Mouse (Mus musculus): Measurements from ENCODE around the gene Nckap5. TPM values are rescaled to one million over a fixed set of nuclear protein-coding genes. Genes with fewer than 3 reads are reported as not detected.

Nckap5 gene
- total RNA-seq, 1 experiment: 0.18 TPM

DNA sequence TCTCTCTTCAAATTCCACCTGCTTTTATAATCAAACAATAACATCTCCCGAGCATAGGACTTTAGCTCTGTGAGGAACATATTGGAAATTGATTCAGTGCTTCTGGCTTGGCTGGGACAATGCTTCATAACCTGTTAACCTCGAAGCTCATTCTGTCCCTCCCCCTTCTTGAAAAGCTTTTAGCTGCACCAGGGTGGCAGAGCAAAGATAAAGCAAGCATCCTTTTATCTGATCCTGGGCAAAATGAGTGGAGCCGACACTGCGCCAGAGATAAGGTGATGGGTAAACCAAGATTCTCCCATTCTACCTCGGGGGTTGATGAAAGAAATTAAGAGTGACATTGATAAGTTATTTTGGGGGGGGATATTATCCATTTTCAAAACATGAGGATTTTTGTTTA, 824.9 kb downstream of the Nckap5 start:
- H3K9me3 ChIP-seq (ENCODE audit: control insufficient read depth, insufficient read depth, low read depth, low read length): no peaks in the 10 kb centered on the region
- in situ Hi-C loops (cut with MboI; ENCODE audit: low sequenced_read_pairs in 2 of 2, unreplicated experiment in 2 of 2): no loop called here
- no peaks in the 10 kb centered on the region for H3K4me1 ChIP-seq (ENCODE audit: control insufficient read depth in 2 of 2, insufficient read depth in 2 of 2, low read length in 2 of 2, poor library complexity in 1 of 2)
- no peak overlapping the region for H3K4me3 ChIP-seq (ENCODE audit: insufficient read depth in 1 of 2, low read depth in 1 of 2, low read length in 2 of 2, poor library complexity in 1 of 2, severe bottlenecking in 1 of 2)
- no peak overlapping the region for H3K9ac ChIP-seq (ENCODE audit: insufficient read depth, low read depth, low read length, poor library complexity, severe bottlenecking)
- H3K36me3 ChIP-seq (ENCODE audit: control insufficient read depth, insufficient read depth, low read length, poor library complexity, severe bottlenecking): no peaks in the 10 kb centered on the region
- no peak overlapping the region for H3K27ac ChIP-seq (ENCODE audit: insufficient read depth, low read depth, low read length, poor library complexity, severe bottlenecking)
- TF ChIP-seq CHD2 (IDR thresholded peaks at IDR 0.05; ENCODE audit: low read depth, low read length) (no peak), MAFK (IDR thresholded peaks at IDR 0.05; ENCODE audit: insufficient read depth, low read depth, low read length) (no peak), HCFC1 (IDR thresholded peaks at IDR 0.05; ENCODE audit: borderline replicate concordance, insufficient read depth, low read length) (no peak), ZC3H11A (IDR thresholded peaks at IDR 0.05; ENCODE audit: borderline replicate concordance, low read depth, low read length) (no peak), ZNF384 (IDR thresholded peaks at IDR 0.05; ENCODE audit: low read depth, low read length) (no peak)
- DNase-seq (ENCODE audit: low read depth, low spot score): no peak

DNA sequence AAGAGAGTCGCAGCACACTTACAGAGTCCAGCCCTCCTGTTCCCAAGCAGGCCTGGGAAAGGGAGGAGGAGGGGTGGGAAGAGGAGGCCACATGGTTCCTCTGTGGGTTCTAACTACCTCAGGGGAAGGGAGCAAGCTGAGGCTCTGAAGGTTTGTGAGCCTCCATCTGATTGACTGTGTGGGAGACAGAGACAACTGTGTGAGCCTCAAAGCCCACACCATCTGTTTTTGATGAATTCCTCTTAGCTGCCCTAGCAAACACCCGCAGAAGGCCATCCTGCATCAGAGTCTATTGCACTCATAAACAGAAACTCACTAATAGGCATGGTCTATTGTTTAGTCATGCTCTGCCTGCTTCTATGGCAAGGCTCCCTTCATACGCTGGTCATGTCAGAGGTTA, 834.1 kb downstream of the Nckap5 start:
- in situ Hi-C loops (cut with MboI; ENCODE audit: low sequenced_read_pairs in 2 of 2, unreplicated experiment in 2 of 2): no loop called here
- Histone ChIP-seq H3K9me3 (ENCODE audit: control insufficient read depth, insufficient read depth, low read depth, low read length) (no peaks in the 10 kb centered on the region), H3K4me3 (ENCODE audit: insufficient read depth in 1 of 2, low read depth in 1 of 2, low read length in 2 of 2, poor library complexity in 1 of 2, severe bottlenecking in 1 of 2) (no peak overlapping the region), H3K9ac (ENCODE audit: insufficient read depth, low read depth, low read length, poor library complexity, severe bottlenecking) (no peak overlapping the region), H3K36me3 (ENCODE audit: control insufficient read depth, insufficient read depth, low read length, poor library complexity, severe bottlenecking) (no peaks in the 10 kb centered on the region), H3K27ac (ENCODE audit: insufficient read depth, low read depth, low read length, poor library complexity, severe bottlenecking) (no peak overlapping the region), H3K4me1 (ENCODE audit: control insufficient read depth in 2 of 2, insufficient read depth in 2 of 2, low read length in 2 of 2, poor library complexity in 1 of 2) (no peaks in the 10 kb centered on the region)
- TF ChIP-seq CHD2 (IDR thresholded peaks at IDR 0.05; ENCODE audit: low read depth, low read length) (no peak), ZC3H11A (IDR thresholded peaks at IDR 0.05; ENCODE audit: borderline replicate concordance, low read depth, low read length) (no peak), ZNF384 (IDR thresholded peaks at IDR 0.05; ENCODE audit: low read depth, low read length) (no peak), MAFK (IDR thresholded peaks at IDR 0.05; ENCODE audit: insufficient read depth, low read depth, low read length) (no peak), HCFC1 (IDR thresholded peaks at IDR 0.05; ENCODE audit: borderline replicate concordance, insufficient read depth, low read length) (no peak)
- DNase-seq (ENCODE audit: low read depth, low spot score): no peak

DNA sequence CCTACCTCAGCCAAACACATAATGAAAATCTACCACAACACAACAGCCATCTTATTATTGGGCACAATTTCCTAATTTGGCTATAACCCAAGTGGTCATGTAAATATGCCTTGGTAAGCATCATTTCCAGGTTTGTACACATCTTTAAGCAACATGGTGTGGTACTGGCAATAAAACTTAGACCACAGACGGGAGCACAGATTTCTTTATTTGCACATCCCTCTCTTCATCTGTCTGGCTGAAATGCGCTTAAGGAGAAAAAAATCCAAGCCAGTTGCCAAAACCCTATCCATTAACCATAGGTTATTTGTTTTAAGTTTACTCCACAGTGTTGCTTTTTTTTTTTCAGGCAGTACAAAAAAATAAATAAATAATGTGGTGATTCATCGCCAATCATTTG, 842.8 kb downstream of the Nckap5 start:
- in situ Hi-C loops (cut with MboI; ENCODE audit: low sequenced_read_pairs in 2 of 2, unreplicated experiment in 2 of 2): no loop called here

DNA sequence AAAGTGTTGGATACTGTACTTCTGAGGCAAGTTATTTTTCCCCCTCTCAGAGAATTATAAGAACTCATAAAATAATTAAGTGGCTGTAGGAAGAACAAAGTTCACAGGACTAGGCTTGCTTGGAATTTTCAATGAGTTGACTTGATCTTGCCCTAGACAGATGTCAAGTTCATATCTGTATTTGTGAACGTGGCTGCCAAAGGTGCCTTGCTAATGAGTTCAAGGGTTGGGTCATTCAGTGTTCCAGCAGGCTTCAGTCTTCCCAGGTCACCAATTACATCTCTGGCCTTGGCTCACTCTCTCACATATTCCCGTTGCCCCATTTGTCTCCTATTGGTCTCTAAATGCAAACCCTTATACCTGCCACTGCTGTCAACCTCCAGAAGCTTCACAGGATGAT, 846.0 kb downstream of the Nckap5 start:
- TF ChIP-seq ZNF384 (IDR thresholded peaks at IDR 0.05; ENCODE audit: low read depth, low read length) (no peak), ZC3H11A (IDR thresholded peaks at IDR 0.05; ENCODE audit: borderline replicate concordance, low read depth, low read length) (no peak), MAFK (IDR thresholded peaks at IDR 0.05; ENCODE audit: insufficient read depth, low read depth, low read length) (no peak), HCFC1 (IDR thresholded peaks at IDR 0.05; ENCODE audit: borderline replicate concordance, insufficient read depth, low read length) (no peak), CHD2 (IDR thresholded peaks at IDR 0.05; ENCODE audit: low read depth, low read length) (no peak)
- H3K4me3 ChIP-seq (ENCODE audit: insufficient read depth in 1 of 2, low read depth in 1 of 2, low read length in 2 of 2, poor library complexity in 1 of 2, severe bottlenecking in 1 of 2): no peak overlapping the region
- no peaks in the 10 kb centered on the region for H3K4me1 ChIP-seq (ENCODE audit: control insufficient read depth in 2 of 2, insufficient read depth in 2 of 2, low read length in 2 of 2, poor library complexity in 1 of 2)
- no peak overlapping the region for H3K27ac ChIP-seq (ENCODE audit: insufficient read depth, low read depth, low read length, poor library complexity, severe bottlenecking)
- H3K36me3 ChIP-seq (ENCODE audit: control insufficient read depth, insufficient read depth, low read length, poor library complexity, severe bottlenecking): no peaks in the 10 kb centered on the region
- no peak for DNase-seq (ENCODE audit: low read depth, low spot score)
- H3K9me3 ChIP-seq (ENCODE audit: control insufficient read depth, insufficient read depth, low read depth, low read length): no peaks in the 10 kb centered on the region
- in situ Hi-C loops (cut with MboI; ENCODE audit: low sequenced_read_pairs in 2 of 2, unreplicated experiment in 2 of 2): no loop called here
- no peak overlapping the region for H3K9ac ChIP-seq (ENCODE audit: insufficient read depth, low read depth, low read length, poor library complexity, severe bottlenecking)

More for the DNA sequence above, 842.8 kb downstream of the Nckap5 start:
- no peak for DNase-seq (ENCODE audit: low read depth, low spot score)
- Histone ChIP-seq H3K36me3 (ENCODE audit: control insufficient read depth, insufficient read depth, low read length, poor library complexity, severe bottlenecking) (no peaks in the 10 kb centered on the region), H3K27ac (ENCODE audit: insufficient read depth, low read depth, low read length, poor library complexity, severe bottlenecking) (no peak overlapping the region), H3K9me3 (ENCODE audit: control insufficient read depth, insufficient read depth, low read depth, low read length) (no peaks in the 10 kb centered on the region), H3K4me1 (ENCODE audit: control insufficient read depth in 2 of 2, insufficient read depth in 2 of 2, low read length in 2 of 2, poor library complexity in 1 of 2) (no peaks in the 10 kb centered on the region), H3K9ac (ENCODE audit: insufficient read depth, low read depth, low read length, poor library complexity, severe bottlenecking) (no peak overlapping the region), H3K4me3 (ENCODE audit: insufficient read depth in 1 of 2, low read depth in 1 of 2, low read length in 2 of 2, poor library complexity in 1 of 2, severe bottlenecking in 1 of 2) (no peak overlapping the region)
- TF ChIP-seq HCFC1 (IDR thresholded peaks at IDR 0.05; ENCODE audit: borderline replicate concordance, insufficient read depth, low read length) (no peak), CHD2 (IDR thresholded peaks at IDR 0.05; ENCODE audit: low read depth, low read length) (no peak), ZC3H11A (IDR thresholded peaks at IDR 0.05; ENCODE audit: borderline replicate concordance, low read depth, low read length) (no peak), ZNF384 (IDR thresholded peaks at IDR 0.05; ENCODE audit: low read depth, low read length) (no peak), MAFK (IDR thresholded peaks at IDR 0.05; ENCODE audit: insufficient read depth, low read depth, low read length) (no peak)

DNA sequence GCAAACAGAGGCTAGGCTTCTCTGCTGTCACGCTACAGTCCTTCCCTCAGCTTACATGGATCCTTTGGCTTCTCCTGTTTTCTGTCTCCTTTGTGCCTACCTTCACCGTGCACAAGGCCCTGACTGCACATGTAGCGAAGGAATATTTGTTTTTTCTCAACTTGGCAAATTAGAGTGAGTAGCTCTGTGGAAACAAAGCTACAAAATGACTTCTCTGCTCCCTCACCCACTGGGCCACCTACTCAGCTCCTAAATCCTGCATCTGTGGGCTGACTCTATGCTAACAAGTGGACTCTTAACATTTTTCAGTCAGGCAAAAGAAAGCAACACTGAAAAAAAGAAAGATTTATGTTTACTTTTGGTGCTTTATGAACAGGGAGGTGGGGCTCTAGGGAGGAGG, 856.0 kb downstream of the Nckap5 start:
- Histone ChIP-seq H3K4me1 (ENCODE audit: control insufficient read depth in 2 of 2, insufficient read depth in 2 of 2, low read length in 2 of 2, poor library complexity in 1 of 2) (no peaks in the 10 kb centered on the region), H3K27ac (ENCODE audit: insufficient read depth, low read depth, low read length, poor library complexity, severe bottlenecking) (no peak overlapping the region), H3K4me3 (ENCODE audit: insufficient read depth in 1 of 2, low read depth in 1 of 2, low read length in 2 of 2, poor library complexity in 1 of 2, severe bottlenecking in 1 of 2) (no peak overlapping the region), H3K36me3 (ENCODE audit: control insufficient read depth, insufficient read depth, low read length, poor library complexity, severe bottlenecking) (no peaks in the 10 kb centered on the region), H3K9me3 (ENCODE audit: control insufficient read depth, insufficient read depth, low read depth, low read length) (no peaks in the 10 kb centered on the region), H3K9ac (ENCODE audit: insufficient read depth, low read depth, low read length, poor library complexity, severe bottlenecking) (no peak overlapping the region)
- TF ChIP-seq MAFK (IDR thresholded peaks at IDR 0.05; ENCODE audit: insufficient read depth, low read depth, low read length) (no peak), ZNF384 (IDR thresholded peaks at IDR 0.05; ENCODE audit: low read depth, low read length) (no peak), ZC3H11A (IDR thresholded peaks at IDR 0.05; ENCODE audit: borderline replicate concordance, low read depth, low read length) (no peak), HCFC1 (IDR thresholded peaks at IDR 0.05; ENCODE audit: borderline replicate concordance, insufficient read depth, low read length) (no peak), CHD2 (IDR thresholded peaks at IDR 0.05; ENCODE audit: low read depth, low read length) (no peak)
- in situ Hi-C loops (cut with MboI; ENCODE audit: low sequenced_read_pairs in 2 of 2, unreplicated experiment in 2 of 2): no loop called here
- DNase-seq (ENCODE audit: low read depth, low spot score): no peak

Data from ES-E14 (cell line).